Mouse (Mus musculus) right cerebral cortex, postnatal 36 days (tissue): ENCODE data around the gene Ankrd52.
A peak's percentile ranks its signal among the peaks of the same experiment; 100 is the strongest.
"Not testable (repeated sequence)": the region's sequence is repeated elsewhere in the genome, so short reads cannot be mapped to it uniquely, and the experiment has no call there.

Experiments used
- DNase-seq, 2 experiments: peaks; one replicate each; pipeline ENCODE4 v3.0.0; 2022; ENCODE audit warnings: low spot score in 2 of 2, mixed read lengths in 1 of 2

Ankrd52 gene

GRCm38 (mm10) chr10:128376455-128377211 is at the start of gene Ankrd52:
TSS of gene Ankrd52 (plus strand) at chr10:128377115.
- peak; percentile 43 to 61 for DNase-seq

DNA sequence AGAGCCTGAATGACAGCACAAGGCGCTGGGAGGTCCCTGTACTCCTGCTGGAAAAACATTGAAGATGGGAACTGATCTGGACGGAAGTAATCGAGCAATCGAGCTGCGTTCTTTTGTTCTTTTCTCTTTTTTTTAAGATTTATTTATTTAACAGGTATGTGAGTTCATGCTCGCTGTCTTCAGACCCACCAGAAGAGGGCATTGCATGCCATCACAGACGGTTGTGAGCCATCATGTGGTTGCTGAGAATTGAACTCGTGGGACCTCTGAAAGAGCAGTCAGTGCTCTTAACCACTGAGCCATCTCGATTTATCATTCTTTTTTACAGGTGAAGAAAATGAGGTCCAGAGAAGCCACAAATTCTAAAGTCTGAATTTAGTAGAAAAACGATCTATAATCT is 49.3 kb upstream of the Ankrd52 start:
- DNase-seq: no peak

GRCm38 (mm10) chr10:128332358-128333249 is 44.3 kb upstream of the Ankrd52 start:
- not testable (repeated sequence) for DNase-seq

GRCm38 (mm10) chr10:128335582-128335981 is 41.3 kb upstream of the Ankrd52 start:
- no peak for DNase-seq

GRCm38 (mm10) chr10:128336195-128336594 is 40.7 kb upstream of the Ankrd52 start:
- DNase-seq: no peak

DNA sequence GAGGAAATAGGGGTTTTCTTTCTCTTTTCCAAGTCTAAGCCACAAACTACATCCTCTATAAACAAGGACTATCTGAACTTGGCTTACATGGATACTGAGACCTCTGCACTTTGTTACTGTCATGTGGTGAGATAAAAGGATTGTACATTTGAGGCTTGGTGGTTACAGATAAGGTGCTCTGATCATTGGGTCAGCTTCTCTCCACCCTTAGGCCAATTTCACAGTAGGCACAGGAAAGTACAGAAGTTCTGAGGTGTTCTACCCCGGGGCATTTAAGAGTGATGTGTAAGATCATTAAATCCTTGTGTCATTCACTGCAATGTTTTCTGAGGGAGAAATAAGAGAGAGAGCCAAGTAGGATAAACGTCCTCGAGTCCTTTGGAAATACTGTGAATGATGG is 40.3 kb upstream of the Ankrd52 start:
- DNase-seq: no peak

- peak; percentile 92 to 93 for DNase-seq
Observed at GRCm38 (mm10) chr10:128337306-128338181, 39.4 kb upstream of the Ankrd52 start, which contains the start of gene Cs. TSS of gene Cs (plus strand) at chr10:128337734.

GRCm38 (mm10) chr10:128338415-128338814 is 38.5 kb upstream of the Ankrd52 start:
- DNase-seq: no peak

DNA sequence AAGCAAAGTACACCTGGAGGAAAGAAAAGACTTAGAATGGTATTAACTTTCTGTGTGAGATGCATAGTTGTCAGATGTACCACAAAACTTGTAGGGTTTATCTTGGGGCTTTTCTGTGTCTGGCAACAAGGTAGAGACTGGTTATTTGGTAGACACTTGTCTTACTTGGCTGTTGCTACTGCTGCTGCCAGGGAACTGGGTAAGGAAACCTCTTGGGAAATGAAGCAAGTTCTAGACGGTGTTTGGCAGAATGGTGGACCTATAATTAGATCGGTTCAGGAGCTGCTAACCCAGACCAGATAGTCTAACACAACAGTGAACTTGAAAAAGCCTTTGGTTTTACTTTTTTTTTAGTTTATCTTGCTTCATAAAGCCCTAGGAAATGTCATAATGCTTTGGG is 38.0 kb upstream of the Ankrd52 start:
- no peak for DNase-seq

- no peak for DNase-seq
Observed at GRCm38 (mm10) chr10:128340257-128340656, 36.7 kb upstream of the Ankrd52 start.

- DNase-seq: no peak
Observed at GRCm38 (mm10) chr10:128343436-128343835, 33.5 kb upstream of the Ankrd52 start.

DNA sequence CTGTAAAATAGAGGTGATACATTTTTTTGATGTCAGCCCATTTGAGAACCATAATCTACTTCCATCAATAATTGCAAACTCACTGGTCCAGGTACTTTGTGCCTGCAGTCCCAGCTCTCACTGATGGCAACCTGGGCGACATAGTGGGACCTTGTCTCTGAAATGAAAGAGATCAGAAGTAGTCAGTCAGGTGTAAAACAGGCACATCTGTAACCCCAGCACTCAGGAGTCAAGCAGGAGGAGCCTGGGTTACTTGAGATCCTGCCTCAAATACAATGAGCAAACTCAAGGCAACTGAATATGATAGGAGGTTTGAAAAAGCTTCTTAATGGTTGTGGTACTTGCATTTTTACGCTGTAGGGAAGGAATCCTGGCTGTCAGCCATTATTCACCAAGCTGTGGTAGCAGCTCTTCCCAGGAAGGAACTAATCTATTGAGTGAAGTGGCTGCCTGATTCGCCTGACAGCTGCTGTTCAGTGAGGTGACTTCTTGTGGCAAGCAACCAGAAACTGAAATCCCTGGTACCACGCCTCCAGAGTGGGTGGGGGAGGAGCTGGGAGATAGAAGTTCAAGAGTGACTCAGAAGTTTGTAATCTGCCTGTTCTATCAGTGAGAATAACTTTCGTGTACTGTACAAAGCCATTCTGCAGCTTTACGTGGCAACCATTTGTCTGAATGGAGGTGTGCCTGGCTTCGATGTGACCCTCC is 32.2 kb upstream of the Ankrd52 start:
- DNase-seq: peak; percentile 64 to 66

GRCm38 (mm10) chr10:128347541-128347940 is 29.4 kb upstream of the Ankrd52 start:
- no peak for DNase-seq

GRCm38 (mm10) chr10:128358796-128359195 is 18.1 kb upstream of the Ankrd52 start:
- no peak for DNase-seq

DNA sequence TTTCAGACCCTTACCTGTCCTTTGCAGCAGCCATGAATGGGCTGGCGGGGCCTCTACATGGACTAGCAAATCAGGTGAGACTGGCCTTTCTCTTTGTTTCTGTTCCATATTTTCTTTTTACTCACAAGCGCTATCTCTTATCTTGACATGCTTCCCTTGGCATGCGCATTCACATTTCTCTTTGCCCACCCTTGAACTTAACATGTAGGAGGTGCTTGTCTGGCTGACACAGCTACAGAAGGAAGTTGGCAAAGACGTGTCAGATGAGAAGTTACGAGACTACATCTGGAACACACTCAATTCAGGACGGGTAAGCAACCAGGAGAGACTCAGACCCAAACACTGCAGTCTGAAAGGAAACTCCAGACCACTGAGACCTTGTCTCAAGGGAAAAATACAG is 17.7 kb upstream of the Ankrd52 start:
- no peak for DNase-seq

- no peak for DNase-seq
Observed at GRCm38 (mm10) chr10:128361836-128362235, 15.1 kb upstream of the Ankrd52 start.

GRCm38 (mm10) chr10:128362568-128362967 is 14.3 kb upstream of the Ankrd52 start:
- DNase-seq: no peak

GRCm38 (mm10) chr10:128367899-128368401 is 9.0 kb upstream of the Ankrd52 start:
- DNase-seq: no peak

DNA sequence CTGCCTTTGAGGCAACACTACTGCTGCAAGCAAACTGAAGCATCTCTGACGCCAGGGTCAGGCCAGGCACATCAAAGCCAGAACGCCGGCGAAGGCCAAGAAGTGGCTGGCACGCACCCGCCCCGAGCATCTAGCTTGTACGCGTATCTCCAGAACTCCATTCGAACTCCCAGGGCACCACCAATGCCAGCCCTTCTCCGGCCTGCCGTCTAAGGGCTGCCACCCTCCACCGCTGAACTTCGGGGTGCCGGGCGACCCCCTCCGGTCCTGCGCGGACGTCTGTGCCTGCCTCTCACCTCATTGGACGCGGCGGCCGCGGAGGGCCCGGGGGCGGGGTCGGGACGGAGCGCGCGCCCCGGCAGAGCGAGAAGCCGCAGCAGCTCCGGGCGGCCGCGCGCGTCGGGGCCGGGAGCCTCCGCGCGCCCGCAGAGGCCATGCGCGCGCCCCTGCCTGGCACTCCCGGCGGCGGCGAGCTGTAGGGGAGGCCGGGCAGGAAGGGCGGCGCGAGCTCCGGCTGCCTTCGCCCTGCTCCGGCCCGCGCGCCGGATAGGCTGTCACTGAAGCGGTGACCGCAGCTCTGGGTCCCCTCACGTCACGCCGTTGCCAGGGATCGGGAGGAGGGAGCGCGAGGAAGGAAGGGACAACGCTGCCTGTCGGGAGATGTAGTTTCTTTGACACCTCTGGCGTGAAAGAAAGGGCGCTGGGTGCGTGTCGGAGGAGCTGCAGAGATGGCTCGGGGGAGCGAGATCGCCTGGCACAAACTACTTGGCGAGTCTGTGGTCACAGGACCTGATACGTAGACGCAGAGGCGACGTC is 8.3 kb upstream of the Ankrd52 start, which contains the start of gene Coq10a:
TSS of gene Coq10a (minus strand) at position 596 of the 816 bp plus-strand sequence.
- peak; percentile 92 to 96 for DNase-seq

GRCm38 (mm10) chr10:128369218-128369543 is 7.7 kb upstream of the Ankrd52 start:
- no peak for DNase-seq
